Mouse (Mus musculus) fibroblast of lung, adult 2 months (primary cell): ENCODE results near the gene Gm27027.
A peak's percentile ranks its signal among the peaks of the same experiment; 100 is the strongest.

Experiments
- DNase-seq: peaks from one replicate; pipeline ENCODE4 v3.0.0-alpha.2; 2011; ENCODE audit warnings: low read depth

Gm27027 gene

DNA sequence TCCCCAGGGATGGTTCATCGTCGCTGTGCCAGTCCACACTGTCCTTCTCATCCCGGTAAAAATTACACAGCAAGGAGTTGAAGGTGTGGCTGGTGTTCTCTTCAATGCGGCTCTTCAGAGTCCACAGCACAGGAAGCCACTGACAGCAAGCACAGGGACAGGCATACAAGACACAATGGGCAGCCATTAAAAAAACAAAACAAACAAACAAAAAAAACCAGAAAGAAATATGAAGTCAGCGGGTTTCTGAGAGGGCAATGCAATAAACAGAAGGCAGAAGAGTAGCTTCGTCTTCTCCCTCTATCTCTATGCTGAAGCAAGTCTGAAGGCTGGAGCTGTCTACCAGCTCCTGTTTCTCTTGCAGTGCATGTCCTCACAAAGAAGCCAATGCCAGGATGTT lies at the start of gene Gm27027:
Gene Gm27027 (minus strand): TSS at position 101 of the 400 bp plus-strand sequence.
- no peak for DNase-seq

DNA sequence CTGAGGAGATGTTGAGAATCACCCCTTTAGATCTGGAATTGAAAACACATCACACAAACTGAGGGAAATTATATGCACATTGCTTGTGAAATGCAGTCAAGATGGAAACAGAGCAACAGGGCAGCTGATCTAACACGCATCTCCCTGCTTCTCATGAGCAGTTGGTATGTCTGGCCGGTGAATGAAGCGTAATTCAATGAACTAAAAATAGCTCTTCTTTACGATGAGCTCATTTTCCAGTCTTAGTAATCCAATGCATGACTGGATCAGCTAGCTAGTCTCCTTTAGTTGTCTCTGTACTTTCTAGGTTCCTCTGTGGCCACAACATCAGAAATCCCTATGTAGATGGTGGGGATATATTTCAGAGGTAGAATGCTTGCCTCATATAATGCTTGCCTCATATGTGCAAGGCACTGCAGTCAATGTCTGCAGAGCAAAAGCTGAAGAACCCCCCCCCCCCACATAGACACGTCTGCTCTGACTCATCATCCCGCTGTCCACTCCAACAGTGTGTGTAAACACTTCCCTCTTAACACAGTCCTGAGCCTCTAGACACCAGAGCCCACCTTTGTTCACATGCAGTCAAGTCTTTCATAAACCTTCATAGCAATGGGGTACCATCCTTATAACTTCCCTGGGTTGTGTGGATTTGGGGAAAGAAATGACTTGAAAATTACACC lies 49.4 kb upstream of the Gm27027 start:
- DNase-seq: peak; percentile 12

GRCm38 (mm10) chr2:94044174-94044573 lies 48.0 kb upstream of the Gm27027 start:
- no peak for DNase-seq

DNA sequence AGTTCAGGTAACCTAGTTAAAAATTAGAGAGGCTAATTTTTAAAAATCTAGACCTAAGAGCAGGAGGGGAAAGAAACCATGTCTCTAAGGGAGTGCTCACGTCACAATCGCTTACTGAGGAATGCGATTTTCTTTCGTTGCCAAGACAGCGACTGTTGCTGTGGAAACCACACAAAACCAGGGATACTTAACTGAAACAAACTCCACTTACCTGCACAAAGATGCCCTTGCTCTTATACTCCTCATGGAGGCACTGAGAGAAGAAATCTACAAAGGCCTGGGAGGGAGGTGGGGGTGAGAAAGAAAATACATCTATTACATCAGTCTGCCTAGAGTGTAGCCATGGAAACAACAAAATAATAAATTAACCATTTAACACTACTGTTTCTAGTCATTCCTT lies 47.5 kb upstream of the Gm27027 start:
- DNase-seq: no peak

GRCm38 (mm10) chr2:94042461-94042860 lies 46.3 kb upstream of the Gm27027 start:
- DNase-seq: no peak

DNA sequence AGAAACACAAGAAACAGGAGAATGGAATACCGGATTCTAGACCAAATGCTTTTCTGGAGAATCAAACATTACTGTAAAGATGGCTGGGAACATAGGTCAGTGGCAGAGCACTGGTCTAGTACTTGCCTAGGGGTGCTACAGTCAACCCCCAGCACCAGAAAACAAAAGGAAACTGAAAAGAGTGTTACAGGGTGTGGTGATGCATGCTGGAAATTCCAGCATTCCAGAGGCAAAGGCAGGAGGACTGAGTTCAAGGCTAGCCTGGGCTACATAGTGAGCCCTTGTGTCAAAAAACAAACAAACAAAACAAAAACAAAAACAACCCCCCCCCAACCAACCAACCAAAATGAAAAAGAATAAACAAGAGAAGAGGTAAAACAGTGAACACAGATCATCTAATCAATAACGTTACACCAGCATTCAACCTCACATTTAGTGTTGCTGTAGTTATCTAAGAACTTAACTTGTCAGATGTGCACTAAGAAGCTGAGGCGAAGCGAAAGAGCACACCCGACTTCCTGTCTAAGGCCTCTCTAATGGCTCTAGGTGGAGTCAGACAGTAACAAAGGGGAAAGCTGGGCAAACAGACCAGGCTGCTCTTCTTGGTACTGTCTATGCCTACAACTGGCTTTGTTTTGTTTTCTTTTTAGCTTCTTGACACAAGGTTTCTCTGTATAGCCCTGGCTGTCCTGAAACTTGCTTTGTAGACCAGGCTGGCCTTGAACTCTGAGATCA lies 44.4 kb upstream of the Gm27027 start:
- DNase-seq: no peak

DNA sequence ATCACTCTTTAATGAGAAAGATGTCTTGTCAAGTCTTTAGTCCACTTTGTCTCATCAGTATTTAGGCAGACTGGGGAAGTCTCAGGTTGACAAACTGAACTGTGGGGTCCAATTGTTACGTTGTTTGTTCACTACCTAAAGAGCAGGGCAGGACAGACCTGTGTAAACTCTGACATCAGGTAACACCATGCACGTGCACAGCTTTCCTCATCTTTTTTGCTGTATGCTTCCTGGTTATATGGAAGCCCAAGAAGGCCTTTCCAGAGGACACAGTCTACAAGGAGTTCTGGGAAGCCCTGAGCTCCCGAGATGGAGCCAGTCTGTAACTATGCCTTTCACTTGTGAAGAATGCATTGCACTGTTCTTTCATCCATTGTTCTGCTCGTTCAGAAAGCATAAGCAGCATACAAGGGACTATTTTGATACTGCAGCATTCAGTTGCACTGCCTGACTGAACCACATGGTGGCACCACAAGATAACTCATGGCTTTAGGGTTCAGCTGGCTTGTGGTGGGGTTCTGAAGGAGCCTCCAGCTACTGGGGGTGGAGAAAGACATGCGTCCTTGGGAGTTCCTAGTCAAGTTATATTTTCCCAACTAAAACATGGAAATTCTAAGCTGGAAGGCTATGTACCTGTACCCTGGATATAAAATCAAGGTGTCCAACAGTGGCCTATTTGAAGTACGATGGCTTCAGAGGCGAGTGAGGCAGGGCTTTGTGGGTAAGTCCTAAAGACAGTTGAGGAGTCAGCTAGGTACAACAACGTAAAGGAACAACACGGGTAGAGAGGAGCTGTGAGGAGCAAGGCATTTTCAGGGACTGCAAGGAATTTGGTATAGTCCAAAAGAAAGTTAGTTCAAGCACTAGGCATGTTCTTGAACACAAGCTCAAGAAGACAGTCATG lies 39.5 kb upstream of the Gm27027 start:
- DNase-seq: peak; percentile 31

GRCm38 (mm10) chr2:94030602-94031001 lies 34.4 kb upstream of the Gm27027 start:
- DNase-seq: no peak

GRCm38 (mm10) chr2:94024637-94025036 lies 28.5 kb upstream of the Gm27027 start:
- DNase-seq: no peak

- DNase-seq: peak; percentile 58
These were observed 14.5 kb upstream of the Gm27027 start, which contains the start of gene Alkbh3 for GRCm38 (mm10) chr2:94010335-94011291. Gene Alkbh3, minus strand, starts transcription at chr2:94010807.

GRCm38 (mm10) chr2:94002331-94002730 lies 6.2 kb upstream of the Gm27027 start:
- peak; percentile 46 for DNase-seq

DNA sequence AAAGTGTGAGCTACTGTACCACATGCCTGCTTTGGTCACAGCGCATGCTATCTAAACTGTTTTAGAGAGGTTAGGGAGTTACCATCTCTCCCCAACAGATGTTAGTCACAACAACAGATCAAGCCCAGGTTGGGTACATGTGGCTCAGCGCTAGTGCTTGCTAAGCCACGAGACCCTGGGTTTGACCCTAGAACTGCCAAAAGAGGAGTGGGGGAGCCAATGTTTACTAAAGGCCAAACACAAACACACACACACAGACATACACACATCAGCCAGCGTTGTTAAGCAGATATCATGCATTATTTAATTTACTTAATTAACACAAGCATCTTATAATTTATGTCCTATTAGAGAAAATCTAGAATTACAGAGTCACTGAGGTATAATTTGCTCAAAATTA lies 5.8 kb upstream of the Gm27027 start:
- no peak for DNase-seq

DNA sequence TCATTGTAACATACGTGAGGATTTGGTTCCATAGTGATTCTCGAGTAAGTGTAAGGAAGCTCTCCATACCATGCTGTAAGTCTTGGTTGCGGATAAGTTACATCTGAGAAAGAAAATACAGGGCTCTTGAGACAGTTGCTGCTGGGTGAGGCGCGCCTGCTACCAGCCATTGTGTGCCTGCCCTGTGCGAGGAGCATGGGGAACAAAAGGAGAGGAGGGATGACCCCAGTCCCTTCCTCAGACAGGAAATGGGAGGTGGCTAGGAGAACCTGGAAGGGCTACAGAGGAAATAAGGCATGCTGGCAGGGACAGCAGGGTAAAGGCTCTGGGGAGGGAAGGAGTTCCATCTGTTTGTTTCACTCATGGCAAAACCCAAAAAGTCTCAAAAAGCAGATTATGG lies 5.3 kb upstream of the Gm27027 start:
- DNase-seq: no peak

DNA sequence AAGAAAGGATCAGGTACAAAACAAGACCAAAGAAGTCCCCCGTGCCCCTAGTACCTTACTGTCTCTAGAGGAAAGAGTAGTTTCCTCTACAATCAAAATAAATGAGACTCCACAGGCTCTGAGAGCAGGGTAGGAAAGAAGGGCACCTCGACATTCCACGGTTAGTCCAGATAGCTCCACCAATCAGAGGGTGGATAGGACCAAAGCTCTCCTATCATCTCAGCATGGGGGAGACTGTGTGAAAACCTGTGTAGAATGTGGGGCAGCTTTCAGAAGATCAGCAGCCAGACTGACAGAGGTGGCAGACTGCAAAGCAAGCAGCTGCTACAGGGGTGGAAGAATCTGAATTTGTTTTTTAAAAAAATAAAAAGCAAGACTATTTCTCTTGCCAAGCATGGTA lies 3.3 kb downstream of the Gm27027 start:
- DNase-seq: no peak

DNA sequence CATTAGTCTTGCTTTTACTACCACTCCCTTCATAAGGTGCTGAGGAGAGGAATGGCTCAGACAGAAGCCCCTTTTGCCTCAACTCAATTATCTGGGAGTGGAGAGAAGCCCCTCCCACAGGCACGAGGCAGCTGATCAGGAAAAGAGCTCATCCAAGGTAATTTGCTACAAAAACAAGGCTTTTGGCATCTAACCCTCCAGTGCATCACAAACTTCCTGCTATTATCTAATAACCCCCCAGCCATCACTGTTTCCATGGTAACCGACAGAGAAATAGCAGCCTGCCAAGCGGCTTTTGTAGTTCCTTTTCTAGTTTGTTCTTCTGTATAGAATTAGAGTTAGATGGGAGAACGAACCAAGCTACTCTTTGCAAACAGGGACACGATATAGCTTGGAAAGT lies 3.9 kb downstream of the Gm27027 start:
- DNase-seq: no peak

DNA sequence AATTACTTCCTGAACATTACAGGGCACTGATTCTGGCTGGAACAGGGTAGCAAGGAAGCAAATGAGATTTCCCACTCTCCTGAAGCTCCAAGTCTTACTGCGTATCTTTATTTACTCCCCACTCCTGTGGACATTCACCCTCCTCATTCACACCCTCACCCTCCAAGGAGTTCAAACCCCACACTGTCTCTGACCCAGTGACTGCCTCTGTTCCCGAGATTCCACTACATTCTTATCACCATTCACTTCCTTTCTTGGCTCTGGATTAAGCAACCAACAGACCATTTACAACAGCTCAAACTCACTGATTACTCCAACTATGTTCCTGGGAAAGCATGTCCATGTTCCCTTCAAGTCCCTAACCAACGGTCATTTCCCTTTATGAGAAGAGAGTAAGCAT lies 4.8 kb downstream of the Gm27027 start:
- no peak for DNase-seq

DNA sequence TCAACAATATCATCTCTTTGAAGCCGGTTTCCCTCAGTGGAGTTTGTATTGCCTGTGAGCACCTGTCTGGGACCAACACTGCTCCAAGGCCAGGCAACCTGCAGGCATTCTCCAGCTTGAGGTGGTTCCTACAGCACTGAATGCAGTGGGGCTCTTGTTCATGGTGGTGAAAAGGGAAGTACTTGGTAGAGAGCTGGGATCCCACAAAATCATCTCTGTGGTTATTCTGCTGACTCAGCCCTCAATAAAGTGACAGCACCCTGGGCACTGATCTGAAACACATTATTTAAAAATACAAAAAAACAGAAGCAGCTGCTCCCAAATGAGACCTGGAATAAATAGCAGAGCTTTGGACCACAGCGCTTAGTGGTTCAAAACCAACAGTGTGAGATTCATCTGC lies 7.7 kb downstream of the Gm27027 start:
- no peak for DNase-seq

DNA sequence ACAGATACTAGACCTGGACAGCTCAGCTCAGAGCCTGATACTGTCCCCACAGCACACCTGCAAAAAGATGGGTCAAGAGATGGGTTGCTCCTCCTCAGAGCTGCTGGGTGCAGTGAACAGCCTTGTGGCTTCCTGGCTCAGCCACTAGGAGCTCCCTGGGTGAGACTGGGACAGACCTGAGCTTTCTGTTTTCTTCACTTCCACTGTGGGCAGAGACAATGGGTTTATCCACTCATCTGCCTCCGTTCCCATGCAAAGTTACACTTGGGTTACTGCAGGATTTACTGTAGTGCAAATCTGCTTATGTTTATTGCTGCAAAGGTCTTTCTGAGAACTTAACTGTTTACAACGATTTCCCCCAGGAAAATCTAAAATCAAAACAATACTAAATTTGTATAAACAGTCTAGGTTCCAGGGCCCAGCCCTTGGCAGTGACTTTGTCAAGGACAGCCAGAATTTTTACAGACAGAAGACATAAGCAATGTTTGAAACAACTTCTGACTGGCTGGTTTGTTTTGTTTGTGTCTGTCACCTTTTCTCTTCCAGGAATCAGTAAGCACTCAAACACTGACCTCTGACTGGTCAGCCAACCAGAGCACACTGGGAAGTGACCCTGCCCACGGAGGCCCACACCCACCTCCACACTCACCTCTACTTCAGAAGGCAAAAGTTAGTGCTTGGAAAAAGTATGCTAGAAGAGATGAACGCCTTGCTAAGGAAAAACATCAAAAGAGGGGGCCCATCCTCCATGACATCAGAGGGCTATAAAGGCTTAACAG lies 13.5 kb downstream of the Gm27027 start:
- no peak for DNase-seq

DNA sequence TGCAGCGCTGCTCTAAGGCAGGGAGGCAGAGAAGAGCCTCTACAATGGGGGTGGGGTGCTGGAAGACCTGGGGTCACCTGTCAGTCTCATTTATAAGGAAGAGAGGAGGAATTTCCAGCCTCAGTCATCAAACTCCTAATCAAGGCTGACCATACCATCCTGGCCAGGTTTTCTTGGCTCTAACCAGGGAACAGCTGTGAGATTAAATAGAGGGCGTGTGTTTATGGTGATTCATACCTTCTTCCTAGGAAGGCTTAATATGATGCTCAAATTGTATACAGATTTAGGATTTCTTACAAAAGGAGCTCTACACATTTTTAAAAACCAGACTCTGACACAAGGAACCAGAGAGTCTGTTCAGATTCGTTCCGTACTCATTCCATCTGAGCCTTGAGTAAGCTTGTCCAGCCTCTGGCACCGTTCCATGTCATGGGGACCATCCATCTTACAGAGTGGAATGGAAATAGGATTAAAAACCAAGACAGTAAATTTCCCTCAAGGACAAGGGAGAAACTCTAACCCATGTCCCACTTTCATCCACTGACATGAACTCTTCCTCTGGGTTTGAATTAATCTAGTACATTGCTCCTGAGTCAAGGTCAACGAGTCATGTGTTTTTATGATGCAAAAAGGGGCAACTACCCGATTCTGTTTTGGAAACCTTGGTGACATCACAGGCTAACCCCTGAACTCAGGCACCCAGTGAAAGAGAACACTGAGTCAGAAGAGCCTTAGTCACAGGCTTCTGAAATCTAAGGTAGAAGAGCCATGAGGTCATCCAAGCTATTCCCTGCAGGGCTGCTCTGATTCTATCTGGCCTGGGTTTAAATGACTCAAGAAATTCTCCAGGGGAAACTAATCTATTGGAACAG lies 16.7 kb downstream of the Gm27027 start:
- DNase-seq: no peak
